Mouse (Mus musculus) CH12.LX (cell line): ENCODE measurements around the gene Camta1. TPM values are rescaled to one million over a fixed set of nuclear protein-coding genes. Genes with fewer than 3 reads are reported as not detected.

Experiments
- DNase-seq: peaks from one replicate; pipeline ENCODE4 v3.0.0-alpha.2; 2013; ENCODE audit errors: extremely low read depth
- H3K27ac ChIP-seq: 2 replicates; pipeline ENCODE4 v1.5.1; 2012; ENCODE audit warnings: low read depth, mild to moderate bottlenecking, control low read depth, moderate library complexity; ENCODE audit not compliant: insufficient read depth
- H3K27me3 ChIP-seq: replicated peaks from 2 replicates; pipeline ENCODE3; 2012; ENCODE audit warnings: inconsistent platforms
- H3K36me3 ChIP-seq, 2 experiments: replicated peaks in 1 of 2; 2 replicates each; pipeline versions ENCODE3 to v1.6.1; 2012; ENCODE audit warnings: inconsistent platforms in 1 of 2, low read length in 1 of 2, mild to moderate bottlenecking in 1 of 2, mixed read lengths in 1 of 2, moderate library complexity in 1 of 2; ENCODE audit not compliant: control insufficient read depth in 1 of 2, insufficient read depth in 1 of 2
- H3K4me1 ChIP-seq, 2 experiments: 2 replicates each; pipeline ENCODE4 v1.6.1; 2012; ENCODE audit warnings: inconsistent platforms in 1 of 2, moderate library complexity in 1 of 2; ENCODE audit not compliant: insufficient read depth in 2 of 2, control insufficient read depth in 1 of 2
- H3K4me2 ChIP-seq: 2 replicates; pipeline ENCODE4 v1.6.1; 2012; ENCODE audit warnings: low read depth, mild to moderate bottlenecking, control low read depth; ENCODE audit not compliant: poor library complexity, insufficient read depth, severe bottlenecking
- H3K4me3 ChIP-seq, 3 experiments: fragments of 150-350 bp in 1 of 3; sonication (generic) in 1 of 3; replicated peaks in 1 of 3; 2 replicates each; pipeline versions ENCODE3 to v1.5.1; 2011 to 2012; ENCODE audit warnings: low read depth in 2 of 3, low read length in 2 of 3, mild to moderate bottlenecking in 2 of 3, moderate library complexity in 2 of 3, control low read depth in 1 of 3, improper control_type of control experiment in 1 of 3, inconsistent platforms in 1 of 3, mixed read lengths in 1 of 3; ENCODE audit not compliant: poor library complexity in 1 of 3
- H3K79me2 ChIP-seq: replicated peaks from 2 replicates; pipeline ENCODE4 v1.6.1; 2012; ENCODE audit warnings: mild to moderate bottlenecking, moderate library complexity; ENCODE audit not compliant: control insufficient read depth, poor library complexity, insufficient read depth, severe bottlenecking; ENCODE audit errors: extremely low read depth
- H3K9ac ChIP-seq: 2 replicates; pipeline ENCODE4 v1.6.1; 2012; ENCODE audit warnings: low read depth, mild to moderate bottlenecking, control low read depth, moderate library complexity; ENCODE audit not compliant: insufficient read depth
- H3K9me3 ChIP-seq: replicated peaks from 2 replicates; pipeline ENCODE3; 2012; ENCODE audit warnings: low read length, inconsistent platforms, mixed read lengths
- CHD1 ChIP-seq: IDR thresholded peaks from 2 replicates; pipeline ENCODE4 v1.6.1; 2012; ENCODE audit warnings: low read depth, low read length, improper control_type of control experiment, inconsistent platforms
- CTCF ChIP-seq, 2 experiments: IDR thresholded peaks in 1 of 2; conservative IDR thresholded peaks in 1 of 2; 2 replicates each; pipeline ENCODE4 v1.5.1; 2011 to 2012; ENCODE audit warnings: low read depth in 2 of 2, low read length in 2 of 2, improper control_type of control experiment in 1 of 2, inconsistent platforms in 1 of 2, mild to moderate bottlenecking in 1 of 2, moderate library complexity in 1 of 2
- E2F4 ChIP-seq: IDR thresholded peaks from 2 replicates; pipeline ENCODE4 v1.6.1; 2011; ENCODE audit warnings: low read depth, low read length, improper control_type of control experiment; ENCODE audit not compliant: insufficient replicate concordance
- IRF4 ChIP-seq: IDR thresholded peaks from 2 replicates; pipeline ENCODE4 v1.6.1; 2014; ENCODE audit warnings: low read depth, mild to moderate bottlenecking, inconsistent platforms, low read length, improper control_type of control experiment
- JUN ChIP-seq: IDR thresholded peaks from 2 replicates; pipeline ENCODE4 v1.6.1; 2011; ENCODE audit warnings: low read depth, mild to moderate bottlenecking, low read length, improper control_type of control experiment, moderate library complexity; ENCODE audit not compliant: insufficient read depth
- MAFK ChIP-seq: IDR thresholded peaks from 2 replicates; pipeline ENCODE4 v1.6.1; 2011; ENCODE audit warnings: low read length, improper control_type of control experiment; ENCODE audit not compliant: insufficient replicate concordance
- MAZ ChIP-seq: IDR thresholded peaks from 2 replicates; pipeline ENCODE4 v1.6.1; 2012; ENCODE audit warnings: low read depth, mild to moderate bottlenecking, inconsistent platforms, low read length, improper control_type of control experiment, moderate library complexity
- MEF2A ChIP-seq: IDR thresholded peaks from 2 replicates; pipeline ENCODE4 v1.6.1; 2014; ENCODE audit warnings: low read depth, mild to moderate bottlenecking, inconsistent platforms, low read length, improper control_type of control experiment, borderline replicate concordance
- MXI1 ChIP-seq: IDR thresholded peaks from 2 replicates; pipeline ENCODE4 v1.6.1; 2011; ENCODE audit warnings: mild to moderate bottlenecking, low read depth, low read length, improper control_type of control experiment
- NELFE ChIP-seq: IDR thresholded peaks from 2 replicates; pipeline ENCODE4 v1.6.1; 2011; ENCODE audit warnings: low read depth, low read length, improper control_type of control experiment
- NRF1 ChIP-seq: IDR thresholded peaks from 2 replicates; pipeline ENCODE4 v1.6.1; 2014; ENCODE audit warnings: low read depth, mild to moderate bottlenecking, inconsistent platforms, low read length, improper control_type of control experiment, moderate library complexity
- PAX5 ChIP-seq: IDR thresholded peaks from 2 replicates; pipeline ENCODE4 v1.6.1; 2012; ENCODE audit warnings: low read length, inconsistent platforms, mixed read lengths
- POLR2A ChIP-seq: IDR thresholded peaks from 2 replicates; pipeline ENCODE4 v1.6.1; 2011; ENCODE audit warnings: low read depth, mild to moderate bottlenecking, improper control_type of control experiment, low read length
- POLR2AphosphoS2 ChIP-seq: IDR thresholded peaks from 2 replicates; pipeline ENCODE4 v1.6.1; 2011; ENCODE audit warnings: low read depth, low read length, improper control_type of control experiment
- RAD21 ChIP-seq: IDR thresholded peaks from 2 replicates; pipeline ENCODE4 v1.6.1; 2011; ENCODE audit warnings: low read depth, mild to moderate bottlenecking, low read length, improper control_type of control experiment, moderate library complexity
- RCOR1 ChIP-seq: conservative IDR thresholded peaks from 2 replicates; pipeline ENCODE4 v1.6.1; 2012; ENCODE audit warnings: low read depth, mild to moderate bottlenecking, inconsistent platforms, low read length, improper control_type of control experiment
- SMC3 ChIP-seq: IDR thresholded peaks from 2 replicates; pipeline ENCODE4 v1.6.1; 2011; ENCODE audit warnings: low read depth, low read length, improper control_type of control experiment
- USF1 ChIP-seq: IDR thresholded peaks from 2 replicates; pipeline ENCODE4 v1.6.1; 2014; ENCODE audit warnings: low read depth, mild to moderate bottlenecking, inconsistent platforms, low read length, improper control_type of control experiment
- dilution Hi-C: fragments of 300-500 bp; cut with MboI; formaldehyde crosslinking; loops from 2 replicates; pipeline ENCODE4 v1.14.3; 2020; ENCODE audit warnings: low sequenced_read_pairs; ENCODE audit not compliant: extremely low pct_unique_long_range_greater_than_20kb, extremely low pct_ligation_motif_present
- in situ Hi-C: fragments of 300-500 bp; cut with MboI; formaldehyde crosslinking; loops from 3 replicates; pipeline ENCODE4 v1.14.3; 2019; ENCODE audit warnings: low sequenced_read_pairs, low pct_ligation_motif_present, low pct_unique_long_range_greater_than_20kb, mixed read lengths
- polyA plus RNA-seq: library from polyadenylated mRNA; unstranded; fragments of >175 nt; gene quantifications from 2 replicates; pipeline ENCODE4 v1.2.1, GENCODE M21; 2012; ENCODE audit warnings: low read depth; ENCODE audit not compliant: insufficient read length
- total RNA-seq, 2 experiments: library from RNA; depleted of rRNA; stranded (reverse); fragments of 300-350 nt in 1 of 2; fragments of >200 nt in 1 of 2; gene quantifications; 2 replicates each; pipeline ENCODE4 v1.2.3; 2012 to 2014

The Camta1 gene
- total and polyA plus RNA-seq, 3 experiments: 9.9 to 32.5 (median 15.3) TPM

DNA sequence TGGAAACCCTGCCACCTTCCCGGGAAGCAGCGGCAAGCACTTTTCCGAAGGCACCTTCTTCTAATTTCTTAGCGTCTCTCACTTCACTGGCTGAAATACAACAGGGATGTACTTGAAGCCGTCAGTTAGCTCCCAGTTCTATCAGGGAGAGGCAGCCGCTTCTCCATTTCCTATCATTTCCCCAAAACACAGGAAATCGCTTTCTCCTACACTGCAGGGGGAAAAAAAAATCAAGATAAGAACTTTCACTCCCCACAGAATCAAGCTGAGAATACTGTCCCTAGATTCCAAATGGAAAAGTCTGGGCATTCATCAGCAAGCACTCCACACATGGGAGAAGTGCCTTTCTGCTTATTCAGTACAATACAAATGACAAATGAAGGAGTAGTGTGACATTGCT, 2.4 kb downstream of the Camta1 start:
- Histone ChIP-seq H3K4me2 (no peak overlapping the region), H3K4me3 (no peak overlapping the region), H3K36me3 (peaks cover 0 to 42% of the 10 kb centered on the region in 2 experiments)
- TF ChIP-seq JUN: no peak
- TF ChIP-seq POLR2A: no peak
- TF ChIP-seq CTCF (conservative IDR thresholded peaks at IDR 0.05 in 1 of 2, IDR thresholded peaks at IDR 0.05 in 1 of 2; ENCODE audit: low read depth in 2 of 2, low read length in 2 of 2): no peak
- no peak for TF ChIP-seq MEF2A
- TF ChIP-seq MAZ: no peak
- TF ChIP-seq PAX5: no peak
- no peak for TF ChIP-seq SMC3
- TF ChIP-seq NRF1: no peak
- TF ChIP-seq NELFE: no peak
- no peak for TF ChIP-seq MXI1
- no peak for TF ChIP-seq USF1
- TF ChIP-seq CHD1: no peak
- TF ChIP-seq RCOR1: no peak
- TF ChIP-seq IRF4: no peak
- TF ChIP-seq E2F4: no peak
- no peak for TF ChIP-seq POLR2AphosphoS2
- TF ChIP-seq, all 38 proteins: peak for 0
- no peak overlapping the region for H3K9ac ChIP-seq
- H3K79me2 ChIP-seq: peaks cover 5% of the 10 kb centered on the region
- in situ Hi-C loops (no loop called here), dilution Hi-C loops (no loop called here)
- no peak for DNase-seq
- H3K27me3 ChIP-seq: peaks cover 4% of the 10 kb centered on the region
- no peak overlapping the region for H3K27ac ChIP-seq
- H3K4me1 ChIP-seq: peaks cover 3 to 27% of the 10 kb centered on the region in 2 experiments; a peak in 3 of 4 replicates
- no peaks in the 10 kb centered on the region for H3K9me3 ChIP-seq

DNA sequence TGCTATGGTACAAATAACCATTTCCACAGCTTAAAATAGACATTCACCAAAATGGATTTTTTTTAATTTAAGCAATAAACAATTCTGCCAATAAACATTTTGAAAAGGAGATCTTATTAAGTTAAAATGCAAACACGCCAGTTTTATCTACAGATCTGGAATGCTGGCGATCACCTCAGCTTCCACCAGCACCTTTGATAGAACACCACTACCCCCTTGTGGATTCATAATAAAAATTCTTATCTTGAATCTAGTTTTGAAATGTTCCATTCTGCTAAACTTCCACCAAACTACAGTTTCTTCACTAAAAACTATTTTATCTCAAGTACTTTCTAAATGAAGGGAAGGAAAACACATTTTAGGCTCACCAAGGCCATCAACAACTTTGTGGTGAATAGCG, 7.7 kb downstream of the Camta1 start:
- dilution Hi-C loops (no loop called here), in situ Hi-C loops (no loop called here)
- H3K4me2 ChIP-seq: no peak overlapping the region
- TF ChIP-seq MAFK: no peak
- TF ChIP-seq CTCF (conservative IDR thresholded peaks at IDR 0.05 in 1 of 2, IDR thresholded peaks at IDR 0.05 in 1 of 2; ENCODE audit: low read depth in 2 of 2, low read length in 2 of 2): peak in 1 of 2 experiments; percentile 17; a peak in 1 of 4 replicates
- peak; percentile 37 for TF ChIP-seq RAD21
- no peaks in the 10 kb centered on the region for H3K27me3 ChIP-seq
- 0 out of 2 replicates have a peak, but pooled peaks cover 12% of the 10 kb centered on the region for H3K79me2 ChIP-seq
- H3K36me3 ChIP-seq: peaks cover 0 to 38% of the 10 kb centered on the region in 2 experiments
- peaks cover 0 to 18% of the 10 kb centered on the region in 2 experiments; a peak in 2 of 4 replicates for H3K4me1 ChIP-seq
- H3K27ac ChIP-seq: no peak overlapping the region
- no peak overlapping the region for H3K9ac ChIP-seq
- no peak overlapping the region for H3K4me3 ChIP-seq
- no peaks in the 10 kb centered on the region for H3K9me3 ChIP-seq
- no peak for DNase-seq
